Mouse (Mus musculus): Measurements from ENCODE around the gene Kcmf1.
A peak's percentile ranks its signal among the peaks of the same experiment; 100 is the strongest.

GRCm38 (mm10) chr6:72831276-72831675 is 68.5 kb downstream of the Kcmf1 start:
- TF ChIP-seq POLR2A (IDR thresholded peaks at IDR 0.05; ENCODE audit: insufficient read depth, low read length) (no peak), CTCF (IDR thresholded peaks at IDR 0.05; ENCODE audit: low read depth, low read length) (peak; percentile 43)

Measured in ES-Bruce4 (cell line).